Mouse (Mus musculus): Measurements from ENCODE around the gene Krit1.
"Not testable (repeated sequence)": the region's sequence is repeated elsewhere in the genome, so short reads cannot be mapped to it uniquely, and the experiment has no call there.

Krit1 gene

DNA sequence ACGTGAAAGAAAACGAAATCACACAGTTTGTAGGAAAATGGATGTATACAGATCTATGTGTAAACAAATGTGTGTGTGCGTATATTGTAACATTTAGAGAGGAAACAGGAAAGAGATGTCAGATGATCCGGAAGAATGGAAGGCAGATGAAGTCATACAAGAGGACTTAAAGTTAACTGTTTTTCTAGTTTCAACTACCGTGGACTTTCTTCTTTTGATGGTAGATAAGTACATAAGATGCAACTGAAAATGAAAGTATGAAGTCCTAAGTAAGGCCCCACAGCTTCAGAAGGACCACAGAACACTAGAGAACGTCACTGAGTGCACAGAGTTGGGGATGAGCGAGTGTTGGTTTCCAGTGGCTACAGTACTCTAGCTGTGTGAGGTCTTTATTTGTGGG lies 83.9 kb downstream of the Krit1 start:
- DNase-seq (ENCODE audit: low spot score in 2 of 2), result not testable (repeated sequence)

DNA sequence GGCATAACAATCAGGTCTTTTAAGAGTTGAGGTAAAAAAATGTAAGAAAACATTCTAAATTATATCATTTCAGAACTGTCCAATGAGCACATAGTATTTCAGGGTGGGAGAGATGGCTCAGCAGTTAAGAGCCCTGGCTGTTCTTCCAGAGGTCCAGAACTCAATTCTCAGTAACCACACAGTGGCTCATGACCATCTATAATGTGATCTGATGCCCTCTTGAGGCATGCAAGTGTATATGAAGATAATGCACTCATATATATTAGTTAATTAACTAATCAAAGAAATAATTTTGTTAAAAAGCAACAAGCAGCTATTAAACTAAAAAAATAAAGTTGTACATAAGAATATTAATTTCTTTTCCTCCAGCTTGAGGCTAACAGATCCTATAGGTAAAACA lies 86.2 kb downstream of the Krit1 start:
- DNase-seq (ENCODE audit: low spot score in 2 of 2), result no peak

DNA sequence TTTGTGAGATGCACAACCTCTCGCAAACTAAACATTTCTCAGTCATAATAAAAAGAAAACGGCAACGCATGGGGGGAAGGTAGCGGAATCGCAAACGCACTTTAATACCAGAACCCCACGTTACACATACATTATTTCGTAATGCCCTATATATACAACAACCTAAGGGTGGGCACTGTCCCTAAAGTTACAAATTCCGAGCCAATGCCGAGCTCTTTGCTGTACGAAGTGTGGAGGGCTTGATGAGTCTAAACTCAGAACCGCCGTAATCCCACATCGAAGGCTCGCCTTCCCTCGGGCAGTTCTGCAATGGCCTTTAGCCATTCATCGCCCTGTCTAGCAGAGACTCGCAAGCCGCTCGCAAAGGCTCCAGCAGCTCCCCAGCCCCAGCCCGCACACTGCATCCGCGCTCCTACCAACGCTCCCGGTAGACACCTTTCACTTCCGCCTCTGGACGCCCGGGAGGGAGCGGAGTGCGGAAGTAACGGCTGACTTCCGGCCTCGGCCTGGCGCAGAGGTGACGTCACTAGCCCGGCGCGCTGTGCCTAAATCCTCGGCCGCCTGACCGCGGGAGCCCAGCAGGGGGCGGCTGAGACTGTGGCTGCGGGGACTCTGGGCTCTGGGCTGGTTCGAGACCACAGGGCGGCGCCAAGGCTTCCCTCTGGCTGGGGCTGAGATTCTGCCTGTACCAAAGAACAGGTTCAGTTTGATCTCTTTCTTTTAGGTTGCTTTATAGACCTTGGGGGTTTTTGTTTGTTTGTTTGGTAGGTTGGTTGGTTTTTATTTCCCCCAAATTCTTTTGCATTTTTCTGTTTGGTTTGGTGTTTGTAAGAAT lies 90.7 kb downstream of the Krit1 start, which contains the start of gene Mterf1a:
Mterf1a (minus strand) TSS at position 475 of the 835 bp plus-strand sequence.
- DNase-seq (ENCODE audit: low spot score in 2 of 2), result peak; percentile 5 to 20

DNA sequence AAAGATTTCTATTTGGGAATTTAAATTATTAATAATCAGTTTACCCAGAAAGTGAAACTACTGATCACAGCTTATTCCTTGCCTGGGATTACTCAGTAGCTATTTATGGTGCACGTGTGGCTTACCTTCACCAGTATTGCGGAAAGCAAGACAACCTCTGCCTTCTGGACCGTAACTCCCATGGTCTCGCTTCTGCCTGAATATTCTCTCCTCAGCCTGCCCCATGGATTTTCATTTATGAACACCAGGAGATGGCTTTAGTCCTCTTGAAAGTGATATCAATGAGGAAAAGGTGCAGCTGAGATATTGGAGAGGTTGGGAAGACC lies 91.3 kb downstream of the Krit1 start:
- DNase-seq (ENCODE audit: low spot score in 2 of 2), result not testable (repeated sequence)
